Mouse (Mus musculus) frontal cortex, postnatal 36 days (tissue): ENCODE results near the gene Ankrd13d.
A peak's percentile ranks its signal among the peaks of the same experiment; 100 is the strongest.
"Not testable (repeated sequence)": the region's sequence is repeated elsewhere in the genome, so short reads cannot be mapped to it uniquely, and the experiment has no call there.

ENCODE experiments used
- DNase-seq, 2 experiments: peaks; one replicate each; pipeline ENCODE4 v3.0.0; 2022; ENCODE audit warnings: low spot score in 2 of 2

Gene Ankrd13d

DNA sequence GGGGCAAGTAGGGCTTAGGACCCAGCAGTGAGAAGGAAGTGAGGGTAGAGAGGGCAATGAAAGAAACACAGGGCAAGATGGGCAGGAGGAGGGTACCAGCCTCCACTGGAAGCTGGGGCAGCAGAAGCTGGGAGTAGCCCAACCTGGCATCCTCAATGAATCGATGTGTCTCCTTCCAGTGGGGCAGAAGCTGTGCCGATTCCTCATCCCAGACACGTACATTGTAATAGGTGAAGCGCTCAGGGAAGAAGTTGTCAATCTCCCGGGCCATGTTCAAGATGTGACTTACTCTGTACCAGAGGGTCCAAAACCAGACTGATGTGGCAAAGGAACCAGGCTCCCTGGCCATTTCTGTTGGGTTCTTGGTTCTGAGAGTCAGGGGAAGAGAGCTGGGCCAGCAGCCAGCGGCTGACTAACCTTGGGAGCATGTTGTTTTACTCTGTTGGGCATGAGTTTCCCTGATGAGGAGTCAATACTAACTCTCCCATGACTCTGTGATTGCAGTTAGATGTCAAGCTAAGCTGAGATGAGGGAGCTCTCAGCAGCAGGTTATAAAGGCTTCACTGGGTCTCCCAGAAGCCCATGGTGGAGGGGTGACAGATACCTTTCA is 18.7 kb downstream of the Ankrd13d start:
- no peak for DNase-seq

GRCm38 (mm10) chr19:4263702-4264101 is 19.2 kb downstream of the Ankrd13d start:
- DNase-seq: no peak

DNA sequence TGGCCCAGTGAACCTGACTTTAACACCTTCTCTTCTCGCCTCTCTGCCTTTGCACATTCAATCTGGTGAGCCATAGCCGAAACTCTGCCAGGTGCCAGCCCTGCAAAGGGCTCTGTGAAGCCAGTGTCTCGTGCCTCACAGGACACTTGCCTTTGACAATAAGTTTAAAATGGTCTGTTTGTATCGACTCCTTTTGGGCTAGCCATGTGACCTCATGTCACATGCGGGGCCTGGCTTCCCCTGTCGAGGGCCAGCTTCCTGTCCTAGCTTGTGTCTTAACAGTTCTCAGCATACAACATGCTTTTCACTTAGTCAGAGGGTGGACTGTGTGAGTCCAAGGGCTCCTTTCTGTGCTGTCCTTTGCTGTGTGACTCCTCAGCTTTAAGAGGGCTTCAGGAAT is 20.2 kb downstream of the Ankrd13d start:
- no peak for DNase-seq

- no peak for DNase-seq
Measured at GRCm38 (mm10) chr19:4261038-4261698, 21.8 kb downstream of the Ankrd13d start.

DNA sequence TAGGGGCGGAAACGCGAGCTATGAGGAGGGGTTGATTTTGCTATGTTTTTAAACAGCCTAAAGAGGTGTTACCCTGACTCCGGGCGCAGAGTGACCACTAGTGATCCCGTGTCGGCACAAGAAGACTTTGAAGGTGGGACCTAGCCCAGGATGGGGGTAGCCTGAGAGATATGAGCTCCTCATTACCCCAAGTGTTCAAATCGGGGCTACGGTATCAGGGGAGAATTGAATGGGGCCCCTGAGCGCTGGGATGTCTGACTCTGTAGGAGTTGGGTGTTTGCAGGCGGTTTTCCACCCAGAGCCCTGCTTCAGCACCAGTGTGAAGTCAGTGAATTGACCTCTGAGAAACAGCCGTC is 25.1 kb downstream of the Ankrd13d start:
- no peak for DNase-seq

GRCm38 (mm10) chr19:4257216-4257896 is 25.6 kb downstream of the Ankrd13d start:
- peak; percentile 90 to 97 for DNase-seq

GRCm38 (mm10) chr19:4255583-4256162 is 27.3 kb downstream of the Ankrd13d start:
- DNase-seq: no peak

DNA sequence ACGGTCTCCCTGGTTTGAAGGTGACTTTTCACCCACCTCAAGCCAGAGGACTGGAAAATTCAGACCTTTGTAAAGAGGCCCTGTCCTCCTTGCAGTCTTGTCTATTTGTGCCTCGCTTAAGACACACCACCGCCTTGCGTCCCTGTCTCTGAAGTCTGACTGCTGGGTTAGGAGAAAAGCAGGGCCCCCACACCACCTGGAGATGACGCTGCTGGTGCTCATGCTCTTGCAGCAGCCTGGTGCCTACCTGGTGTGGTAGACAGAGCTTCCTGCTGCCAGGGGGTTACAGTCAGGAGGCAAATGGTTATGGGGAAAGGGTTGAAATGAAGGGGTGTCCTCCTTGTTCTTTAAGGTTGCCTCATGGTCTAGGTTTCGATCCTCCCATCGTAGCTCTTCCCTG is 28.7 kb downstream of the Ankrd13d start:
- no peak for DNase-seq

GRCm38 (mm10) chr19:4248683-4249082 is 34.3 kb downstream of the Ankrd13d start:
- DNase-seq: not testable (repeated sequence)

GRCm38 (mm10) chr19:4247010-4247409 is 35.9 kb downstream of the Ankrd13d start:
- no peak for DNase-seq

DNA sequence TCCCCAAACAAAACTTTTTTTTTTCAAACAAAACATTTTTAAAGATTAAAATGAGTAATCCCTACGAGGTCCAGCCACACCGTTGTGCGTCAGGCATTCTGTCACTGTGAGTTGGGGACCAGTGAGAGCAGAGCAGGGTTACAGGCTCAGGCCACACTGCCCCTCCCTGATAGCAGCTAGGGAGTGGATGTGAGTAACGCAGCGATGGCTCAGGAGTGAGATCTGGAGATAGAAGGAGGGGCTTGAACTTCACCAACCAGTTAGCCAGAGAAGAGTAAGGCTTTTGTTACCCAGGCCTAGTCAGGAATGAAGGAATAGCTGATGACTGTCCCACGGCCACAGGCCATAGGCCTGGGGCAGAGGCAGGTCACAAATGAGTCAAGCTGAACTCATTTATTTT is 38.2 kb downstream of the Ankrd13d start:
- no peak for DNase-seq

- DNase-seq: no peak
Measured at GRCm38 (mm10) chr19:4242416-4242815, 40.5 kb downstream of the Ankrd13d start.

DNA sequence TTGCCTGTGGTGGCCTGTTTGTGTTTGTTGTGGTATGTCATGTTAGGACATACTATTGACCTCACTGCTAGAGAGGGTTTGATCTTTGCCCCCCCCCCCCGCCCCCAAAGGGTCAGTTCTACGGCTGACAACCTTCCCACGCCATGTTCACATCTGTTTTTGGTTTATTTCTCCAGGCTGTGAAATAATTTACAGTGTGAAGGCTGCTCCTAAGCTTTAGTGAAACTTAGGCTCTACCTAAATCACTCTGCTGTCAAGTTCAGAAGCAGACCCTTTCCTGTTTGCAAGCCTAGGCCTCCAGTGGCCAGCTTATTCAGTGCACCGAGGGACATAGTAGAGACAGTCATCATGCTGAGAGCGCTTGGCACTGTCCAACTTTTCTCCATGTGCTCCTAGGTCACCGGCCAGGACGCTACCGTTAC is 42.7 kb downstream of the Ankrd13d start:
- DNase-seq: no peak

DNA sequence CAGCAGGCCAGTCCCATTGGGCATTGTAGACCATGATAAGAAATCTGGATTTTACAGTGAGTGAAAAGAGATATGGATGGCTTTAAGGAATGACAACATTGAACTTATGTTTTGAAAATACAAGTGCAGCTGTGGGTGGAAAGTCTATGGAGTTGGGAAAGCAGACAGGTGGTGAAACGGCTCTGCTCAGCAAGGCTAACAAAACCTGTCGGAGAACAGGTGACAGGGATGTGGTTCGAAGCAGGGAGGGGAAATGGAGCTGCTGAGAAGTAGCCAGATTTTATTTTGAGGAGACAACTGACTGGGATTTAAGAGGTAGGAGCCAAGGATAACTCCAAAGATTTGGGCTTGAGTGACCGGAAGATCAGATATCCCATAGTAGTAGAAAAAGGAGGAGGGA is 48.4 kb downstream of the Ankrd13d start:
- no peak for DNase-seq

- DNase-seq: no peak
Measured at GRCm38 (mm10) chr19:4232651-4233050, 50.3 kb downstream of the Ankrd13d start.

- DNase-seq: no peak
Measured at GRCm38 (mm10) chr19:4232186-4232572, 50.8 kb downstream of the Ankrd13d start.

DNA sequence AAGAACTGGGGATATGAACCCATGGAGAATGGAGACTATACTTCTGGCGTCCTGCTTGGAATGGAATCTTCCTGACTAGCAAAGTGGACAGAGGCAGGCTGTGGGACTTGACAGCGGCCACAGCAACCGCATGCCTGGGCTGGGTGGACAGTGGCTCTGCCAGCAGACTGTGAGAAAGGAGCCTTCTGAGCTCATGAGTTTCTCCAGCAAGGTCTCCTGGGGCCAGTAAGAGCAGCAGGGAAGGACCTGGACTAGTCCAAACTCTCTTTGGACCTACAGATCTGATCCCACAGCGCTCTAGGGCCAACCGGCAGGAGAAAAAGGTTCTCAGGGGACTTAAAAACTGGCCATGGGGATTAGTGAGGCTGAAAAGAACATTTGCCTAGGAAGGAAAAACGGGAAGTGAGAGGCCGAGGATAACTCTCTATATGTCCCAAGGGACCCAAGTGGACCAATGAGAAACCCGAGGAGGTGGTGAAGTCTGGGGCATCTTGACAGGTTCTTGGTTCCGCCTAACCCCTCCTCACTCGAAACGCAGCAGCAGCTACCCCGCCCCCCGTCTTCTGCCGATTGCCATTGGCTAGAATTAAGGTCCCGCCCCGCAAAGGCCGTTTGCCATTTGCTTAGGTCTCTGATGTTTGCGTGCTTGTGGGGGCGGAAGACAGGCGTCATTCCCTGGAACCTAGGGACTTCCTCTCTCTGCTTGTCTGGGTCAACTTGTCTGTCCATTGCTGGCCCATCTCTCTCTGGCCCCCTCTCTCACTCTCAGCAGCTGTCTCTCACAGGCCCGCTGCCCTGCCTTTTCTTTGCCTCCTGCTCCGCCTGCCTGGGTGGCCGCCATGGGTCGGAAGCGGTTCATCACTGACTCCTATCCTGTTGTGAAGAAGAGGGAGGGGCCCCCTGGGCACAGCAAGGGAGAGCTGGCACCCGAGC is 51.4 kb downstream of the Ankrd13d start, which contains the start of gene Pold4:
Gene Pold4, plus strand, starts transcription at position 647 of the 933 bp plus-strand sequence.
- peak; percentile 96 to 98 for DNase-seq

- no peak for DNase-seq
Measured at GRCm38 (mm10) chr19:4230415-4230814, 52.5 kb downstream of the Ankrd13d start.

- no peak for DNase-seq
Measured at GRCm38 (mm10) chr19:4229451-4230076, 53.4 kb downstream of the Ankrd13d start.

- DNase-seq: no peak
Measured at GRCm38 (mm10) chr19:4228891-4229290, 54.0 kb downstream of the Ankrd13d start.
